Mouse (Mus musculus): ENCODE data around the gene Rasa2.

GRCm38 (mm10) chr9:96627042-96627441 lies 4.4 kb downstream of the Rasa2 start:
- TF ChIP-seq CTCF (IDR thresholded peaks at IDR 0.05; ENCODE audit: low read depth) (no peak), EP300 (IDR thresholded peaks at IDR 0.05; ENCODE audit: low read depth) (no peak)

All from heart, postnatal 0 days (tissue).